Mouse (Mus musculus) embryonic stem cell, embryonic (primary cell): ENCODE measurements around the gene Rpl9.

Source experiments
- CTCF ChIA-PET, 4 experiments: fragments of 300-600 bp in 2 of 4; fragments of 350-600 bp in 2 of 4; sonication (Branson Sonifier 250); formaldehyde crosslinking; loops; one replicate each; lab custom pipeline; 2022; ENCODE audit warnings: inconsistent platforms in 2 of 4; lab: Charles Lee
- POLR2A ChIA-PET, 4 experiments: fragments of 300-600 bp in 2 of 4; fragments of 350-600 bp in 2 of 4; sonication (Branson Sonifier 250); formaldehyde crosslinking; loops; one replicate each; lab custom pipeline; 2022; ENCODE audit warnings: antibody characterized with exemption in 4 of 4, inconsistent platforms in 1 of 4; lab: Charles Lee

Gene Rpl9

GRCm38 (mm10) chr5:65407989-65408388 is 16.7 kb upstream of the Rpl9 start:
- CTCF ChIA-PET: interaction anchor here in 3 of 4 experiments (0.6 to 0.9 kb wide), 4 partner anchors 13 to 543 kb away, joined by 3 to 5 read pairs (median 3); no protein-coding TSS in a partner anchor
- POLR2A ChIA-PET: interaction anchor here in 3 of 4 experiments (0.6 to 5.4 kb wide), 15 partner anchors 8 to 348 kb away, joined by 3 to 50 read pairs (median 4); partner anchors contain the start of genes Lias (in 3 of the 3), Rpl9 (in 3 of the 3), Ugdh (in 2 of the 3) and Rfc1 (in 1 of the 3)

- ChIA-PET POLR2A (interaction anchor here in 3 of 4 experiments (0.6 to 2.2 kb wide), 5 partner anchors 10 to 34 kb away, joined by 3 to 14 read pairs (median 4); partner anchors contain the start of genes Lias (in 3 of the 3), Rpl9 (in 3 of the 3) and Ugdh (in 1 of the 3)), CTCF (interaction anchor here in 2 of 4 experiments (0.7 to 1.3 kb wide), 2 partner anchors 10 to 90 kb away, joined by 3 to 5 read pairs; partner anchors contain the start of genes Lias (in 1 of the 2) and Rpl9 (in 1 of the 2))
Measured at GRCm38 (mm10) chr5:65401251-65401994, 10.2 kb upstream of the Rpl9 start.

GRCm38 (mm10) chr5:65394425-65394824 is 3.2 kb upstream of the Rpl9 start:
- CTCF ChIA-PET: interaction anchor here in 2 of 4 experiments (0.5 to 0.9 kb wide), 4 partner anchors 13 to 350 kb away, joined by 3 to 5 read pairs (median 3); no protein-coding TSS in a partner anchor
- POLR2A ChIA-PET: interaction anchor here in 2 of 4 experiments (0.6 to 1.0 kb wide), 3 partner anchors 10 to 85 kb away, joined by 3 to 5 read pairs (median 4); no protein-coding TSS in a partner anchor

- ChIA-PET POLR2A (interaction anchor here (0.6 to 9.7 kb wide), 178 partner anchors 8 to 1283 kb away, joined by 3 to 364 read pairs (median 4); partner anchors contain the start of genes Ugdh (in 4 of the 4), Gm43552 (in 3 of the 4), Rfc1 (in 3 of the 4) and Smim14 (in 3 of the 4)), CTCF (interaction anchor here in 2 of 4 experiments (0.6 to 1.6 kb wide), 5 partner anchors 9 to 171 kb away, joined by 3 to 5 read pairs (median 3); partner anchors contain the start of gene Ugdh (in 1 of the 2))
Measured at GRCm38 (mm10) chr5:65391753-65392152, 509 bp upstream of the Rpl9 start.

GRCm38 (mm10) chr5:65387008-65387867 is 4.0 kb downstream of the Rpl9 start:
- CTCF ChIA-PET: interaction anchor here in 1 of 4 experiments (0.9 kb wide), 1 partner anchor 19 kb away, joined by 3 read pairs; no protein-coding TSS in a partner anchor
- POLR2A ChIA-PET: interaction anchor here (0.6 to 9.7 kb wide), 52 partner anchors 8 to 368 kb away, joined by 3 to 364 read pairs (median 4); partner anchors contain the start of genes Rfc1 (in 2 of the 4), Smim14 (in 2 of the 4), Ube2k (in 2 of the 4) and Klb (in 1 of the 4)

GRCm38 (mm10) chr5:65385704-65386103 is 5.5 kb downstream of the Rpl9 start:
- POLR2A ChIA-PET: interaction anchor here in 3 of 4 experiments (0.5 to 9.7 kb wide), 18 partner anchors 9 to 1210 kb away, joined by 3 to 364 read pairs (median 4); partner anchors contain the start of genes Rfc1 (in 2 of the 3), Smim14 (in 1 of the 3), Ube2k (in 1 of the 3) and Ugdh (in 1 of the 3)
- CTCF ChIA-PET: no interaction called here

- ChIA-PET CTCF (no interaction called here), POLR2A (interaction anchor here (0.6 to 21.8 kb wide), 8 partner anchors 13 to 878 kb away, joined by 3 to 364 read pairs (median 4); partner anchors contain the start of genes Lias (in 3 of the 4), Rpl9 (in 3 of the 4) and Rfc1 (in 1 of the 4))
Measured at GRCm38 (mm10) chr5:65374746-65375145, 16.5 kb downstream of the Rpl9 start.

- ChIA-PET POLR2A (interaction anchor here in 3 of 4 experiments (0.6 to 21.8 kb wide), 21 partner anchors 9 to 1363 kb away, joined by 3 to 364 read pairs (median 4); partner anchors contain the start of genes Lias (in 2 of the 3), Rpl9 (in 2 of the 3), Rfc1 (in 1 of the 3) and Ugdh (in 1 of the 3)), CTCF (interaction anchor here in 2 of 4 experiments (0.6 to 1.2 kb wide), 4 partner anchors 10 to 90 kb away, joined by 3 to 4 read pairs (median 3); no protein-coding TSS in a partner anchor)
Measured at GRCm38 (mm10) chr5:65371551-65371950, 19.7 kb downstream of the Rpl9 start.

GRCm38 (mm10) chr5:65367837-65368236 is 23.4 kb downstream of the Rpl9 start:
- ChIA-PET CTCF (interaction anchor here in 2 of 4 experiments (1.4 kb wide), 2 partner anchors 13 to 19 kb away, joined by 3 to 4 read pairs; no protein-coding TSS in a partner anchor), POLR2A (interaction anchor here in 3 of 4 experiments (0.8 to 21.8 kb wide), 10 partner anchors 9 to 68 kb away, joined by 3 to 364 read pairs (median 6); partner anchors contain the start of genes Lias (in 2 of the 3), Rpl9 (in 2 of the 3), Rfc1 (in 1 of the 3) and Ugdh (in 1 of the 3))

GRCm38 (mm10) chr5:65357771-65358170 is 33.5 kb downstream of the Rpl9 start:
- POLR2A ChIA-PET: interaction anchor here in 3 of 4 experiments (1.0 to 3.4 kb wide), 12 partner anchors 10 to 33 kb away, joined by 3 to 14 read pairs (median 4); partner anchors contain the start of genes Lias (in 2 of the 3), Rfc1 (in 2 of the 3) and Rpl9 (in 2 of the 3)
- CTCF ChIA-PET: interaction anchor here in 1 of 4 experiments (0.6 kb wide), 1 partner anchor 472 kb away, joined by 7 read pairs; no protein-coding TSS in a partner anchor

GRCm38 (mm10) chr5:65356851-65357250 is 34.4 kb downstream of the Rpl9 start:
- ChIA-PET CTCF (interaction anchor here in 2 of 4 experiments (0.6 to 0.7 kb wide), 2 partner anchors 129 to 181 kb away, joined by 3 to 5 read pairs; no protein-coding TSS in a partner anchor), POLR2A (interaction anchor here in 3 of 4 experiments (0.6 to 3.4 kb wide), 17 partner anchors 11 to 178 kb away, joined by 3 to 14 read pairs (median 4); partner anchors contain the start of genes Rfc1 (in 3 of the 3), Lias (in 2 of the 3) and Rpl9 (in 2 of the 3))

GRCm38 (mm10) chr5:65354985-65355384 is 36.3 kb downstream of the Rpl9 start:
- POLR2A ChIA-PET: interaction anchor here in 3 of 4 experiments (0.6 to 1.6 kb wide), 10 partner anchors 15 to 137 kb away, joined by 3 to 6 read pairs (median 4); partner anchors contain the start of genes Lias (in 2 of the 3), Rpl9 (in 2 of the 3), Gm43552 (in 1 of the 3) and Rfc1 (in 1 of the 3)
- CTCF ChIA-PET: interaction anchor here in 2 of 4 experiments (0.5 to 1.5 kb wide), 6 partner anchors 10 to 1279 kb away, joined by 3 to 10 read pairs (median 3); partner anchors contain the start of genes Lias (in 1 of the 2) and Rpl9 (in 1 of the 2)

- CTCF ChIA-PET: interaction anchor here in 1 of 4 experiments (1.5 kb wide), 1 partner anchor 9 kb away, joined by 10 read pairs; no protein-coding TSS in a partner anchor
- POLR2A ChIA-PET: interaction anchor here in 1 of 4 experiments (1.3 kb wide), 1 partner anchor 37 kb away, joined by 8 read pairs; the partner anchor contains the start of genes Lias and Rpl9
Measured at GRCm38 (mm10) chr5:65354097-65354496, 37.1 kb downstream of the Rpl9 start.

- CTCF ChIA-PET: no interaction called here
- POLR2A ChIA-PET: interaction anchor here in 3 of 4 experiments (0.6 to 1.5 kb wide), 7 partner anchors 15 to 204 kb away, joined by 3 to 9 read pairs (median 4); partner anchors contain the start of genes Rfc1 (in 1 of the 3) and Ugdh (in 1 of the 3)
Measured at GRCm38 (mm10) chr5:65350508-65350907, 40.7 kb downstream of the Rpl9 start.

- ChIA-PET CTCF (no interaction called here), POLR2A (interaction anchor here in 3 of 4 experiments (0.5 to 1.5 kb wide), 6 partner anchors 13 to 230 kb away, joined by 3 to 5 read pairs (median 3); partner anchors contain the start of gene Rfc1 (in 1 of the 3))
Measured at GRCm38 (mm10) chr5:65348168-65348567, 43.1 kb downstream of the Rpl9 start, which contains the start of gene Klb. Klb (plus strand) TSS chr5:65348314.
